Mouse (Mus musculus) C2C12 (cell line): Measurements from ENCODE around the gene Zcchc10.
"Not testable (repeated sequence)": the region's sequence is repeated elsewhere in the genome, so short reads cannot be mapped to it uniquely, and the experiment has no call there.

ENCODE experiments used
- CEBPB ChIP-seq: IDR thresholded peaks from one replicate; pipeline ENCODE4 v1.6.1; 2011; ENCODE audit warnings: low read depth, mild to moderate bottlenecking, control low read depth, moderate library complexity
- CTCF ChIP-seq: IDR thresholded peaks from one replicate; pipeline ENCODE4 v1.5.1; 2011; ENCODE audit not compliant: control insufficient read depth, insufficient read depth, insufficient read length
- MAX ChIP-seq: IDR thresholded peaks from one replicate; pipeline ENCODE4 v1.6.1; 2011; ENCODE audit warnings: mild to moderate bottlenecking, control low read depth
- MYOD1 ChIP-seq: IDR thresholded peaks from one replicate; pipeline ENCODE4 v1.6.1; 2011; ENCODE audit warnings: low read depth; ENCODE audit not compliant: control insufficient read depth, insufficient read length
- USF1 ChIP-seq: IDR thresholded peaks from one replicate; pipeline ENCODE4 v1.6.1; 2011; ENCODE audit warnings: low read depth, mild to moderate bottlenecking, control low read depth, moderate library complexity

- not testable (repeated sequence) for TF ChIP-seq CTCF, MAX, USF1, CEBPB, MYOD1
These were observed 16.5 kb downstream of the Zcchc10 start for GRCm38 (mm10) chr11:53341019-53341418.
